10 mouse cellular contexts compared by ENCODE assay signal in genomic region chr7:80864831-80865230, GRCm38 (mm10). TPM values are rescaled to one million over a fixed set of nuclear protein-coding genes. Genes with fewer than 3 reads are reported as not detected.
DNase-seq lines count a peak whose midpoint lies in the region; ATAC-seq and TF ChIP-seq lines count a peak whose summit lies in the region.
"Had no signal": no experiment of that assay in that cellular context is flagged by ENCODE, and none has a peak within 500 bp of the region (broad histone marks: within the 10 kb centered on the region; RNA-seq: fewer than 3 reads in every experiment).

No protein-coding gene starts in this region.

- peaks cover 38% of the 10 kb centered on the region for H3K4me1 ChIP-seq in hindbrain, embryonic 12.5 days
- H3K4me1 ChIP-seq in hindbrain, embryonic 11.5 days (replicated peaks; ENCODE audit: control insufficient read depth, insufficient read depth, low read length), result no peaks in the 10 kb centered on the region
- H3K4me1 ChIP-seq in bone marrow, adult 2 months (ENCODE audit: control insufficient read depth, insufficient read depth, low read length), result peaks cover 5% of the 10 kb centered on the region; the same call in 1 of the 2 replicates
- H3K4me1 ChIP-seq in liver, adult 2 months (ENCODE audit: control insufficient read depth, insufficient read depth, low read length), result peaks cover 20% of the 10 kb centered on the region
- H3K4me1 ChIP-seq in spleen, adult 2 months (ENCODE audit: control insufficient read depth, insufficient read depth, insufficient read length), result peaks cover 8% of the 10 kb centered on the region; the same call in 1 of the 2 replicates

- H3K27ac ChIP-seq in hindbrain, embryonic 12.5 days, result no peak overlapping the region
- no peak overlapping the region for H3K27ac ChIP-seq in hindbrain, embryonic 11.5 days (ENCODE audit: low read depth, low read length)
- peak overlapping the region; percentile 69 for H3K27ac ChIP-seq in bone marrow, adult 2 months (ENCODE audit: control insufficient read depth, insufficient read depth, low read depth, low read length, poor library complexity)
- peak overlapping the region; percentile 65 for H3K27ac ChIP-seq in liver, adult 2 months (replicated peaks; ENCODE audit: insufficient read depth, low read depth, low read length)
- peak overlapping the region; percentile 89 for H3K27ac ChIP-seq in spleen, adult 2 months (ENCODE audit: insufficient read depth, low read length)
- H3K27ac ChIP-seq: embryonic facial prominence, embryonic 15.5 days; limb, embryonic 15.5 days had no signal

- no peak for DNase-seq in hindbrain, embryonic 11.5 days (ENCODE audit: low spot score)
- DNase-seq in liver, adult 2 months (ENCODE audit: extremely low read depth, low read depth, low spot score), result peak; percentile 28
- peak; percentile 57 to 68 for DNase-seq in spleen, adult 2 months (ENCODE audit: low read depth in 1 of 2, low spot score in 2 of 2)
- no peak for DNase-seq in cerebellum, adult 11-12 months
- DNase-seq in MN1 (ENCODE audit: low spot score), result no peak
- no peak for DNase-seq in layer of hippocampus, adult 18-20 months (ENCODE audit: low spot score in 2 of 2)

- no peak overlapping the region for H3K9ac ChIP-seq in hindbrain, embryonic 12.5 days
- H3K9ac ChIP-seq in hindbrain, embryonic 11.5 days (ENCODE audit: low read depth, low read length), result no peak overlapping the region
- no peak overlapping the region for H3K9ac ChIP-seq in liver, adult 2 months (ENCODE audit: low read depth, low read length)
- H3K9ac ChIP-seq: embryonic facial prominence, embryonic 15.5 days; limb, embryonic 15.5 days had no signal

- peak overlapping the region; percentile 77; the same call in 1 of the 2 replicates for H3K4me2 ChIP-seq in hindbrain, embryonic 12.5 days (replicated peaks)
- H3K4me2 ChIP-seq in hindbrain, embryonic 11.5 days (replicated peaks; ENCODE audit: low read depth, low read length), result no peak overlapping the region
- H3K4me2 ChIP-seq: embryonic facial prominence, embryonic 15.5 days; limb, embryonic 15.5 days had no signal

- H3K27me3 ChIP-seq in hindbrain, embryonic 12.5 days, result no peaks in the 10 kb centered on the region
- no peaks in the 10 kb centered on the region for H3K27me3 ChIP-seq in hindbrain, embryonic 11.5 days (ENCODE audit: control insufficient read depth, insufficient read depth, low read length)
- no peaks in the 10 kb centered on the region for H3K27me3 ChIP-seq in liver, adult 2 months (ENCODE audit: control insufficient read depth, insufficient read depth, low read length)
- no peaks in the 10 kb centered on the region for H3K27me3 ChIP-seq in spleen, adult 2 months (ENCODE audit: control insufficient read depth, insufficient read depth, low read length)
- H3K27me3 ChIP-seq: embryonic facial prominence, embryonic 15.5 days; limb, embryonic 15.5 days had no signal

- peaks cover 6% of the 10 kb centered on the region; the same call in 1 of the 2 replicates for H3K79me2 ChIP-seq in liver, adult 2 months (ENCODE audit: control insufficient read depth, insufficient read depth, low read length)

- ATAC-seq in hindbrain, embryonic 12.5 days (ENCODE audit: low FRiP score), result no peak
- ATAC-seq in hindbrain, embryonic 11.5 days (ENCODE audit: low FRiP score), result no peak

- TF ChIP-seq POLR2A in bone marrow, adult 2 months (IDR thresholded peaks at IDR 0.05; ENCODE audit: borderline replicate concordance, control insufficient read depth, low read depth, low read length), result peak; percentile 44; the same call in 1 of the 2 replicates
- no peak for TF ChIP-seq POLR2A in liver, adult 2 months (IDR thresholded peaks at IDR 0.05; ENCODE audit: extremely low read depth, insufficient read depth, low read length)
- TF ChIP-seq POLR2A in spleen, adult 2 months (IDR thresholded peaks at IDR 0.05; ENCODE audit: low read depth, low read length), result peak; percentile 40; the same call in 1 of the 2 replicates

- WGBS in hindbrain, embryonic 12.5 days, result 82% methylated on average over 8 of the region's 8 CpGs
- 87% methylated on average over 8 of the region's 8 CpGs for WGBS in hindbrain, embryonic 11.5 days
- 6% methylated on average over 8 of the region's 8 CpGs for WGBS in bone marrow, adult 2 months
- WGBS in liver, adult 2 months, result 72% methylated on average over 8 of the region's 8 CpGs
- WGBS in spleen, adult 2 months, result 4% methylated on average over 8 of the region's 8 CpGs

- TF ChIP-seq CTCF in bone marrow, adult 2 months (IDR thresholded peaks at IDR 0.05; ENCODE audit: control insufficient read depth, insufficient read depth, low read length), result no peak
- TF ChIP-seq CTCF in liver, adult 2 months (IDR thresholded peaks at IDR 0.05; ENCODE audit: low read depth, low read length), result no peak
- no peak for TF ChIP-seq CTCF in spleen, adult 2 months (IDR thresholded peaks at IDR 0.05; ENCODE audit: extremely low read depth, insufficient read depth, insufficient read length, insufficient replicate concordance)

- H3K36me3 ChIP-seq in hindbrain, embryonic 12.5 days, result peaks cover 65% of the 10 kb centered on the region
- 0 out of 2 replicates have a peak, but pooled peaks cover 4% of the 10 kb centered on the region for H3K36me3 ChIP-seq in hindbrain, embryonic 11.5 days (ENCODE audit: control insufficient read depth, insufficient read depth, low read length)
- peaks cover 5% of the 10 kb centered on the region for H3K36me3 ChIP-seq in liver, adult 2 months (ENCODE audit: control insufficient read depth, insufficient read depth, low read length)
- peaks cover 4% of the 10 kb centered on the region for H3K36me3 ChIP-seq in spleen, adult 2 months (ENCODE audit: control insufficient read depth, insufficient read depth, low read length)

- no peaks in the 10 kb centered on the region for H3K9me3 ChIP-seq in hindbrain, embryonic 12.5 days (replicated peaks)
- H3K9me3 ChIP-seq in hindbrain, embryonic 11.5 days (ENCODE audit: control insufficient read depth, low read length), result no peaks in the 10 kb centered on the region
- H3K9me3 ChIP-seq: embryonic facial prominence, embryonic 15.5 days; limb, embryonic 15.5 days had no signal

- no peak overlapping the region for H3K4me3 ChIP-seq in hindbrain, embryonic 12.5 days
- no peak overlapping the region for H3K4me3 ChIP-seq in hindbrain, embryonic 11.5 days (ENCODE audit: low read depth, low read length)
- peak overlapping the region; percentile 1 for H3K4me3 ChIP-seq in bone marrow, adult 2 months (replicated peaks; ENCODE audit: control insufficient read depth, low read depth, low read length)
- no peak overlapping the region for H3K4me3 ChIP-seq in liver, adult 2 months (ENCODE audit: insufficient read depth, low read depth, low read length)
- peak overlapping the region; percentile 32; the same call in 1 of the 2 replicates for H3K4me3 ChIP-seq in spleen, adult 2 months (ENCODE audit: extremely low read depth, insufficient read depth, insufficient read length)
- H3K4me3 ChIP-seq: embryonic facial prominence, embryonic 15.5 days; limb, embryonic 15.5 days had no signal

RNA-seq across cellular contexts. Expression of gene Zscan2, which starts 4.1 kb away (rescaled TPM):
- 4.6 and 5.9 TPM in 2 replicates for polyA plus RNA-seq in hindbrain, embryonic 12.5 days (2016; fragmentation: Nextera tagmentation; extraction: Ambion mirVana)
- 4.5 and 4.8 TPM in 2 replicates for polyA plus RNA-seq in hindbrain, embryonic 11.5 days (2014; fragmentation: Nextera tagmentation; extraction: Ambion mirVana)
- polyA plus RNA-seq in bone marrow, adult 2 months (2011; ENCODE audit: insufficient read depth, insufficient read length, low replicate concordance, missing spikeins), result 1.9 and 6.1 TPM in 2 replicates
- 3.0 and 4.6 TPM in 2 replicates for total RNA-seq in liver, adult 2 months (2014; rRNA removed)
- polyA plus RNA-seq in liver, adult 2 months (2012; rRNA removed), result 1.6 and 2.7 TPM in 2 replicates
- polyA plus RNA-seq in spleen, adult 2 months (2012; rRNA removed), result 4.3 and 6.5 TPM in 2 replicates
- total RNA-seq in layer of hippocampus, adult 18-20 months (2021), result 10 to 100 TPM; 14.7 to 16.3 TPM

RNA-seq across cellular contexts. Expression of gene Wdr73, which starts 36.2 kb away (rescaled TPM):
- polyA plus RNA-seq in hindbrain, embryonic 12.5 days (2016; fragmentation: Nextera tagmentation; extraction: Ambion mirVana), result 37.2 and 40.5 TPM in 2 replicates
- 38.3 and 41.4 TPM in 2 replicates for polyA plus RNA-seq in hindbrain, embryonic 11.5 days (2014; fragmentation: Nextera tagmentation; extraction: Ambion mirVana)
- polyA plus RNA-seq in bone marrow, adult 2 months (2011; ENCODE audit: insufficient read depth, insufficient read length, low replicate concordance, missing spikeins), result 11.1 and 12.8 TPM in 2 replicates
- 10.2 and 11.7 TPM in 2 replicates for total RNA-seq in liver, adult 2 months (2014; rRNA removed)
- 13.0 and 13.3 TPM in 2 replicates for polyA plus RNA-seq in liver, adult 2 months (2012; rRNA removed)
- 12.8 and 20.1 TPM in 2 replicates for polyA plus RNA-seq in spleen, adult 2 months (2012; rRNA removed)
- total RNA-seq in layer of hippocampus, adult 18-20 months (2021), result 10 to 100 TPM; 27.2 to 31.5 TPM

RNA-seq across cellular contexts. Expression of gene Iqgap1, which starts 39.1 kb away (rescaled TPM):
- 40.1 and 40.2 TPM in 2 replicates for polyA plus RNA-seq in hindbrain, embryonic 12.5 days (2016; fragmentation: Nextera tagmentation; extraction: Ambion mirVana)
- polyA plus RNA-seq in hindbrain, embryonic 11.5 days (2014; fragmentation: Nextera tagmentation; extraction: Ambion mirVana), result 27.1 and 29.1 TPM in 2 replicates
- 29.4 and 62.3 TPM in 2 replicates for polyA plus RNA-seq in bone marrow, adult 2 months (2011; ENCODE audit: insufficient read depth, insufficient read length, low replicate concordance, missing spikeins)
- total RNA-seq in liver, adult 2 months (2014; rRNA removed), result 7.8 and 9.2 TPM in 2 replicates
- 2.6 and 2.8 TPM in 2 replicates for polyA plus RNA-seq in liver, adult 2 months (2012; rRNA removed)
- 55.9 and 70.9 TPM in 2 replicates for polyA plus RNA-seq in spleen, adult 2 months (2012; rRNA removed)
- 10 to 100 TPM; 18.1 TPM for total RNA-seq in layer of hippocampus, adult 18-20 months (2021)

RNA-seq across cellular contexts. Expression of gene Nmb, which starts 40.0 kb away (rescaled TPM):
- 5.7 and 7.8 TPM in 2 replicates for polyA plus RNA-seq in hindbrain, embryonic 12.5 days (2016; fragmentation: Nextera tagmentation; extraction: Ambion mirVana)
- 6.7 and 7.0 TPM in 2 replicates for polyA plus RNA-seq in hindbrain, embryonic 11.5 days (2014; fragmentation: Nextera tagmentation; extraction: Ambion mirVana)
- 5.4 and 21.2 TPM in 2 replicates for polyA plus RNA-seq in bone marrow, adult 2 months (2011; ENCODE audit: insufficient read depth, insufficient read length, low replicate concordance, missing spikeins)
- total RNA-seq in liver, adult 2 months (2014; rRNA removed), result 0.65 and 0.67 TPM in 2 replicates
- 1.7 TPM in 1 of 2 replicates, not detected in the other for polyA plus RNA-seq in liver, adult 2 months (2012; rRNA removed)
- 5.3 and 5.4 TPM in 2 replicates for polyA plus RNA-seq in spleen, adult 2 months (2012; rRNA removed)
- total RNA-seq in layer of hippocampus, adult 18-20 months (2021), result 10 to 100 TPM in 1 of 2 experiments, 1 to 10 TPM in 1; 10.0 to 10.6 TPM

Comparison
In these comparisons a context has a peak if more than half of its experiments do, and no peak if none do; other contexts are left out.
1. H3K27ac ChIP-seq: peak in bone marrow, adult 2 months (single experiment), liver, adult 2 months (single experiment) and spleen, adult 2 months (single experiment); none in hindbrain, embryonic 12.5 days (single experiment) and hindbrain, embryonic 11.5 days (single experiment).
2. H3K4me3 ChIP-seq: peak in bone marrow, adult 2 months (single experiment) and spleen, adult 2 months (single experiment); none in hindbrain, embryonic 12.5 days (single experiment), hindbrain, embryonic 11.5 days (single experiment) and liver, adult 2 months (single experiment).
3. DNase-seq: peak in liver, adult 2 months (single experiment) and spleen, adult 2 months (2 of 2); none in hindbrain, embryonic 11.5 days (single experiment), cerebellum, adult 11-12 months (single experiment), MN1 (single experiment) and layer of hippocampus, adult 18-20 months (0 of 2).